Mouse (Mus musculus) kidney, embryonic 14.5 days (tissue): ENCODE data around the gene Arf5. TPM values are rescaled to one million over a fixed set of nuclear protein-coding genes. Genes with fewer than 3 reads are reported as not detected.
A peak's percentile ranks its signal among the peaks of the same experiment; 100 is the strongest.

ENCODE experiments used
- ATAC-seq: fragments of 200-750 bp; cut with Nextera tagmentation; 2 replicates; pipeline ENCODE4 v1.8.0; 2017; ENCODE audit warnings: moderate number of reproducible peaks, mild to moderate bottlenecking, moderate TSS enrichment, moderate library complexity; ENCODE audit not compliant: low FRiP score, low TSS enrichment
- H3K27ac ChIP-seq: fragments of 300-500 bp; sonication (generic); 2 replicates; pipeline ENCODE4 v1.5.1; 2014; ENCODE audit warnings: low read depth, mild to moderate bottlenecking, low read length, moderate library complexity, mixed read lengths
- H3K27me3 ChIP-seq: fragments of 300-500 bp; sonication (generic); 2 replicates; pipeline ENCODE4 v1.6.1; 2014; ENCODE audit warnings: mild to moderate bottlenecking, low read length; ENCODE audit not compliant: control insufficient read depth, insufficient read depth
- H3K36me3 ChIP-seq: fragments of 300-500 bp; sonication (generic); 2 replicates; pipeline ENCODE4 v1.6.1; 2014; ENCODE audit warnings: low read length, mixed read lengths; ENCODE audit not compliant: control insufficient read depth, insufficient read depth
- H3K4me1 ChIP-seq: fragments of 300-500 bp; sonication (generic); 2 replicates; pipeline ENCODE4 v1.6.1; 2014; ENCODE audit warnings: low read length, mixed read lengths; ENCODE audit not compliant: control insufficient read depth, insufficient read depth
- H3K4me2 ChIP-seq: fragments of 300-500 bp; sonication (generic); replicated peaks from 2 replicates; pipeline ENCODE4 v1.6.1; 2014; ENCODE audit warnings: low read depth, mild to moderate bottlenecking, low read length
- H3K4me3 ChIP-seq: fragments of 300-500 bp; sonication (generic); 2 replicates; pipeline ENCODE4 v1.5.1; 2014; ENCODE audit warnings: mild to moderate bottlenecking, low read length
- H3K9ac ChIP-seq: fragments of 300-500 bp; sonication (generic); 2 replicates; pipeline ENCODE4 v1.6.1; 2014; ENCODE audit warnings: low read depth, mild to moderate bottlenecking, low read length, moderate library complexity
- H3K9me3 ChIP-seq: fragments of 300-500 bp; sonication (generic); 2 replicates; pipeline ENCODE4 v1.6.1; 2016; ENCODE audit warnings: low read length; ENCODE audit not compliant: control insufficient read depth
- WGBS: fragments of 180-500 bp; shearing (Covaris S2); extraction: QIAGEN DNeasy Blood & Tissue Kit; methylation state at CpG from one replicate; pipeline ENCODE4 v1.1.7; 2014; 5-methylcytosine and 5-hydroxymethylcytosine counted together
- polyA plus RNA-seq: library from polyadenylated mRNA; unstranded; fragments of >200 nt; fragmentation: Nextera tagmentation; extraction: Ambion mirVana; gene quantifications from 2 replicates; pipeline ENCODE4 v1.2.1, GENCODE M21; 2014

The Arf5 gene
- polyA plus RNA-seq, 1 experiment from 2014 or later, result 293 TPM

DNA sequence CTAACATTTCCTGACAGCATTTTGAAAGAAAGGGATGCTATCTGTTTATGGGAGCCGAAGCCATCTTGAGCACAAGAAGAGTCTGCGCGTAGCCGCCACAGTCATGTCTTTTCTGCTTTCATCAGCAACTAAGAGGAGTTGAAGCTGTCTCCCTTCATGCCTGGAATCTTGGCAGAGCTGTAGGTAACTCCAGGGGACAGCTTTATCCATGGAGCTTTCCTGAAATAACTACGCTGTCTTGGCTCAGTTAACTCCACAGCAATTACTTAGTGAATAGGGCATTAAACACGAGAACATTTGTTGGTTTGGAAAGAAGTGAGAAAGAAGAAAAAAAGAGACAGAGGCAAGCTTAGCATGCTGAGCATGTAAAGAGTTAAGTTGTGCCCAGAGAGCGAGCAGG is 24.6 kb downstream of the Arf5 start:
- Histone ChIP-seq H3K9ac (no peak overlapping the region), H3K27ac (no peak overlapping the region), H3K4me2 (no peak overlapping the region), H3K4me3 (no peak overlapping the region), H3K9me3 (no peaks in the 10 kb centered on the region), H3K4me1 (no peaks in the 10 kb centered on the region), H3K36me3 (no peaks in the 10 kb centered on the region), H3K27me3 (peaks cover 33% of the 10 kb centered on the region)
- ATAC-seq, result no peak
- 79% methylated on average over 7 of the region's 7 CpGs for WGBS

DNA sequence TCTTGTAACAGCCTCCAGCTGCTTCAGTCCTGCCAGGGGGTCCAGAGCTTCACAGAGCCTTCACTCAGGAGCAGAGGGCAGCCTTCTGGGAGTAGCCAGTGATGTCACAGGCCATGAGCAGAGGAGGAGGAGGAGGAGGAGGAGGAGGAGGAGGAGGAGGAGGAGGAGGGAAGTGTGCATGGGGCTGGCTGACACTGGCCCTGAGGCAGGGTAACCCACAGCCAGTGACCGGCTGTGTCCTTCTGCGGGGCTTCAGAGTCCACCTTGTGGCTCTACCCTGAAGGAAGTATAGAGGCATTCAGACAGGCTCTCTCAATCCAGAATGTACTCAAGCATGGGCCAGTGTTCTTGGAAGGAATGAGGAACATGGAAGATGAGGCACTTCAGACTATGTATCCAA is 25.9 kb downstream of the Arf5 start, which contains the start of gene Pax4:
Gene Pax4 (minus strand): TSS at position 101 of the 400 bp plus-strand sequence.
- H3K9ac ChIP-seq, result no peak within 1 kb of the TSS
- H3K4me2 ChIP-seq, result no peak within 1 kb of the TSS
- H3K27ac ChIP-seq, result no peak within 1 kb of the TSS
- H3K4me1 ChIP-seq, result no peaks in the 10 kb centered on the region
- no peaks in the 10 kb centered on the region for H3K36me3 ChIP-seq
- no peaks in the 10 kb centered on the region for H3K9me3 ChIP-seq
- peaks cover 33% of the 10 kb centered on the region for H3K27me3 ChIP-seq
- H3K4me3 ChIP-seq, result no peak within 1 kb of the TSS
- ATAC-seq, result no peak
- WGBS, result 71% methylated on average over 2 of the region's 2 CpGs

DNA sequence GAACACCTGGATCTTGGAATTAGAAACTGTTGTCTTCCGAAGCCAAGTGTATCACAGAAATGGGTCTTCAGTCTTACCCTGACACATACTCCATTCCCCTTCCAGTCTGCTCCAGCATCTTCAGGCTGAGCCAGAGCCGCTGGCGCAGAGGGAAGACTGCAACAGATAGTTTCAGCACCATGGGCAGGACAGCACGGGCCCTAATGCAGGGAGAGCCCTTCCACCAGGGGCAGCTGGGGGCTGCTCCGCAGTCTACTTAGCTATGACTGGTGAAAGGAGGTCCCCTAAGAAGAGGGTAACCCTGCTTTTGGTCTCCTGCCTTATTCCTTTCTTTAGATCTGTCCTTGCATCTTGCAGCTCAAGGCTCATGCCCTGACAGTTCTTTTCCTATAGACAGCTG is 27.1 kb downstream of the Arf5 start:
- ATAC-seq, result no peak
- Histone ChIP-seq H3K27me3 (peaks cover 33% of the 10 kb centered on the region), H3K4me3 (no peak overlapping the region), H3K4me1 (no peaks in the 10 kb centered on the region), H3K4me2 (no peak overlapping the region), H3K9ac (no peak overlapping the region), H3K9me3 (no peaks in the 10 kb centered on the region), H3K27ac (no peak overlapping the region), H3K36me3 (no peaks in the 10 kb centered on the region)
- WGBS, result 14% methylated on average over 5 of the region's 5 CpGs

DNA sequence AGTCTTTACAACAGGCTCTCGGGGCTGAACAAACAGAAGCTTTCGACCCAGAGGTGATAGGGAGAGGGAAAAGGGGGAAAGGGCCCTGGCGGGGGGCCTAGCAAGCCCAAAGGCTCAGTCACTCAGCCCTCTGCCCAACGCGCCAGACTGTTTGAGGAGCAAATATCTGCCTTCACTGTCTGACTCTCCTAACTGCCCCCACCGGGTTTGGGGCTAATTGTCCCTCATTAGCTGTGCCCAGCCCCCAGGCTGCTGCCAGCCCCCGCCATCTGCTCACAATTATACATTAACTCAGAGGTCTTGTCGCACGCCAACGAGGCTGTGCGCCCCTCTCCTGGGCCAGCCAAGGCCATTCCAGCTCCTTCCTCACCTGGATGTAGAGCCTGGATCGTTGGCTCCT is 27.6 kb downstream of the Arf5 start:
- Histone ChIP-seq H3K9me3 (no peaks in the 10 kb centered on the region), H3K27me3 (peaks cover 33% of the 10 kb centered on the region), H3K36me3 (no peaks in the 10 kb centered on the region), H3K4me2 (no peak overlapping the region), H3K4me3 (no peak overlapping the region), H3K4me1 (no peaks in the 10 kb centered on the region), H3K27ac (no peak overlapping the region), H3K9ac (no peak overlapping the region)
- WGBS, result 2% methylated on average over 10 of the region's 12 CpGs
- no peak for ATAC-seq

DNA sequence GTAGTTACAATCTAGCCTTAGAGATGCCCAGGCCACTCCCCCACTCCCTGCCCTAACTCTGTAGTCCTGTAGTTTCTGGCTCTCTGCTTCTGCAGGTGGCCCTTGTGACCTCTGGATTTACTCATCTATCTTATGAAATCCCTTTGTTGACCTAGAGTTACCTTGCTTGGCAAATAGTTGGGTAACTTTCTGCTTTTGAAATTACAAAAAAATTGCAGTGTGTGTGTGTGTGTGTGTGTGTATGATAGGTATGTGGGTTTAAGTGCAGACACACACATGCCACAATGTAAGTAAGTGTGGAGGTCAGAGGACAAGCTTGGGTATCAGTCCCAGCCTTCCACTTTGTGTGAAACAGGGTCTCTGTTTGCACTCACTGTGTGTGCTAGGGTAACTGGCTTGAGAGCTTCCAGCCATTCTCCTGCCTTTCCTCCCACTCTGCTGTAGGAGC is 35.9 kb downstream of the Arf5 start:
- no peak for ATAC-seq
- Histone ChIP-seq H3K27me3 (no peaks in the 10 kb centered on the region), H3K4me3 (no peak overlapping the region), H3K36me3 (no peaks in the 10 kb centered on the region), H3K9ac (no peak overlapping the region), H3K4me1 (no peaks in the 10 kb centered on the region), H3K4me2 (no peak overlapping the region), H3K9me3 (no peaks in the 10 kb centered on the region), H3K27ac (no peak overlapping the region)

DNA sequence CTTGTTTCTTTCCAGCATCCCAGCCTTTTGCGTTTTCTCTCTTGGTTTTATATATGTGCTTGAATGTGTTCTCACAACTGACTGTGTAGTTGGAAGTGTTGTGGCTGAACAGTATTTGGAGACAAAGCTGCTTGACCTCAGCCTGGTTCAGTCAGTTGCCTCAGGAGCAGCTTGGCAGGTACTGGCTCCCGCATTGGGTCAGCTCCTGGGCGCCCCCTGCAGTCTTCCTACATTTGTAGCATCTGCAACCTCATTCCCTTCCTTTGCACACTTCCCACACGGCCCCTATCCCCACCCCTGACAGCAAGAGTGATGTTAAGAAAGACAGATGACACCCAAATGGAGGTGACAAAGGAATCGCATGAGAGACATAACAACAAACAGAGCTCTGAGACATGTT is 37.2 kb downstream of the Arf5 start:
- Histone ChIP-seq H3K9me3 (no peaks in the 10 kb centered on the region), H3K4me1 (no peaks in the 10 kb centered on the region), H3K4me3 (no peak overlapping the region), H3K27me3 (no peaks in the 10 kb centered on the region), H3K36me3 (no peaks in the 10 kb centered on the region), H3K9ac (no peak overlapping the region), H3K4me2 (no peak overlapping the region), H3K27ac (no peak overlapping the region)
- 10% methylated on average over 5 of the region's 5 CpGs for WGBS
- ATAC-seq, result no peak

GRCm38 (mm10) chr6:28464630-28465029 is 41.3 kb downstream of the Arf5 start:
- Histone ChIP-seq H3K36me3 (no peaks in the 10 kb centered on the region), H3K27ac (no peak overlapping the region), H3K4me3 (no peak overlapping the region), H3K9ac (no peak overlapping the region), H3K9me3 (no peaks in the 10 kb centered on the region), H3K4me2 (no peak overlapping the region), H3K4me1 (no peaks in the 10 kb centered on the region), H3K27me3 (no peaks in the 10 kb centered on the region)
- peak; percentile 55 for ATAC-seq
- WGBS, result 7% methylated on average over 6 of the region's 6 CpGs

GRCm38 (mm10) chr6:28470017-28470602 is 46.8 kb downstream of the Arf5 start:
- Histone ChIP-seq H3K27ac (no peak overlapping the region), H3K27me3 (no peaks in the 10 kb centered on the region), H3K9ac (no peak overlapping the region), H3K36me3 (no peaks in the 10 kb centered on the region), H3K9me3 (no peaks in the 10 kb centered on the region), H3K4me3 (no peak overlapping the region), H3K4me1 (no peaks in the 10 kb centered on the region), H3K4me2 (no peak overlapping the region)
- ATAC-seq, result no peak
- WGBS, result 36% methylated on average over 4 of the region's 4 CpGs

GRCm38 (mm10) chr6:28470621-28471020 is 47.3 kb downstream of the Arf5 start:
- no peak for ATAC-seq
- no peaks in the 10 kb centered on the region for H3K27me3 ChIP-seq
- H3K27ac ChIP-seq, result no peak overlapping the region
- H3K36me3 ChIP-seq, result no peaks in the 10 kb centered on the region
- H3K4me2 ChIP-seq, result no peak overlapping the region
- 72% methylated on average over 5 of the region's 5 CpGs for WGBS
- H3K9ac ChIP-seq, result no peak overlapping the region
- no peaks in the 10 kb centered on the region for H3K9me3 ChIP-seq
- H3K4me3 ChIP-seq, result no peak overlapping the region
- no peaks in the 10 kb centered on the region for H3K4me1 ChIP-seq
